Mouse (Mus musculus) layer of hippocampus, adult 9-11 months (tissue): ENCODE measurements around the gene Aqp12.
"Not testable (repeated sequence)": the region's sequence is repeated elsewhere in the genome, so short reads cannot be mapped to it uniquely, and the experiment has no call there.

Experiments
- DNase-seq: peaks from one replicate; pipeline ENCODE4 v3.0.0; 2022

Aqp12 gene

GRCm38 (mm10) chr1:93006061-93006460 is at the start of gene Aqp12:
Aqp12 (plus strand) TSS chr1:93006334.
- no peak for DNase-seq

GRCm38 (mm10) chr1:92956571-92957335 is 49.4 kb upstream of the Aqp12 start:
- peak; percentile 47 for DNase-seq

- no peak for DNase-seq
These were observed 47.1 kb upstream of the Aqp12 start for GRCm38 (mm10) chr1:92958999-92959398.

- DNase-seq: not testable (repeated sequence)
These were observed 35.3 kb upstream of the Aqp12 start for GRCm38 (mm10) chr1:92970791-92971190.

- DNase-seq: no peak
These were observed 34.0 kb upstream of the Aqp12 start for GRCm38 (mm10) chr1:92971879-92972795.

- DNase-seq: peak; percentile 69
These were observed 33.3 kb upstream of the Aqp12 start for GRCm38 (mm10) chr1:92972854-92973253.

GRCm38 (mm10) chr1:92976141-92976566 is 30.0 kb upstream of the Aqp12 start:
- no peak for DNase-seq

- DNase-seq: no peak
These were observed 27.5 kb upstream of the Aqp12 start for GRCm38 (mm10) chr1:92978645-92979044.

- no peak for DNase-seq
These were observed 27.0 kb upstream of the Aqp12 start for GRCm38 (mm10) chr1:92979073-92979602.

- DNase-seq: no peak
These were observed 24.9 kb upstream of the Aqp12 start for GRCm38 (mm10) chr1:92981056-92981845.

- no peak for DNase-seq
These were observed 23.1 kb upstream of the Aqp12 start for GRCm38 (mm10) chr1:92982931-92983605.

GRCm38 (mm10) chr1:92984999-92985398 is 21.1 kb upstream of the Aqp12 start:
- DNase-seq: no peak

GRCm38 (mm10) chr1:92988894-92989293 is 17.2 kb upstream of the Aqp12 start:
- DNase-seq: no peak

GRCm38 (mm10) chr1:92989891-92990290 is 16.2 kb upstream of the Aqp12 start:
- DNase-seq: no peak

GRCm38 (mm10) chr1:92992214-92992855 is 13.8 kb upstream of the Aqp12 start:
- no peak for DNase-seq

- no peak for DNase-seq
These were observed 13.3 kb upstream of the Aqp12 start for GRCm38 (mm10) chr1:92992880-92993279.

- DNase-seq: no peak
These were observed 3.1 kb downstream of the Aqp12 start for GRCm38 (mm10) chr1:93009196-93009595.

GRCm38 (mm10) chr1:93010731-93011130 is 4.6 kb downstream of the Aqp12 start:
- no peak for DNase-seq

- DNase-seq: no peak
These were observed 6.0 kb downstream of the Aqp12 start for GRCm38 (mm10) chr1:93012103-93012585.

- no peak for DNase-seq
These were observed 7.2 kb downstream of the Aqp12 start for GRCm38 (mm10) chr1:93013367-93013766.

GRCm38 (mm10) chr1:93014460-93014859 is 8.3 kb downstream of the Aqp12 start:
- DNase-seq: peak; percentile 68
